Comparison of ENCODE assay signal across 7 mouse cellular contexts in the genomic region with DNA sequence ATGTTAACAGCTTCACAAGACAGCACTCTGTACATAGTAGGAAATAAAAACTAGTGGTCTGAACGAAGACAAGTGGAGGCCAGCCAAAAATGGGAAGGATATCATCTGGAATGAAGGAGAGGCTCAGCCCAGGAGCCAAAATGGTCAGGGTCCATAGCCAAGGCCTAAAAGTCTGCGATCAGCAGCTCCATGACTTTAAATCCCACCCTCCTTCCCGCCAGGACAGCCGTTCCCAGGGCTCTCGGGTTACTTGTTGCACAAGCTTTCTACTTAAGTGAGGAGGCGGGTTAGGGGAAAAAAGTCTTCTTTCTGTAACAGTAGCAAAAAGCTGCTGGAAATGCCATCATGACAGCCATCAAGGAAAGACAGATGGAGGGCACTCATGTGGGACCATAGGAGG. TPM values are rescaled to one million over a fixed set of nuclear protein-coding genes. Genes with fewer than 3 reads are reported as not detected.
DNase-seq lines count a peak whose midpoint lies in the region; ATAC-seq lines count a peak whose summit lies in the region.

No protein-coding gene starts in this region.

- no peak for ATAC-seq in heart, embryonic 14.5 days (ENCODE audit: insufficient number of reproducible peaks, insufficient read depth, low FRiP score, low read depth)

- peaks cover 5 to 30% of the 10 kb centered on the region in 2 experiments for H3K4me1 ChIP-seq in heart, embryonic 14.5 days (ENCODE audit: control insufficient read depth in 2 of 2, insufficient read depth in 2 of 2, low read length in 2 of 2)

- H3K4me2 ChIP-seq in heart, embryonic 14.5 days (ENCODE audit: low read length): no peak overlapping the region

- DNase-seq in 3T3-L1 (ENCODE audit: low read depth, low spot score): peak; percentile 40
- peak; percentile 11 for DNase-seq in Muller cell, postnatal 12 days (ENCODE audit: inconsistent ontology term)
- DNase-seq in kidney, postnatal 4 days: peak; percentile 67 to 76
- no peak for DNase-seq in left cerebral cortex, adult 8-10 months (ENCODE audit: low spot score in 2 of 2)
- no peak for DNase-seq in spleen, postnatal 4 days (ENCODE audit: low spot score in 2 of 2)
- no peak for DNase-seq in left cerebral cortex, adult 9 months (ENCODE audit: low spot score in 2 of 2)

- H3K9me3 ChIP-seq in heart, embryonic 14.5 days (ENCODE audit: control insufficient read depth, low read length): no peaks in the 10 kb centered on the region

- peaks cover 83% of the 10 kb centered on the region for H3K36me3 ChIP-seq in heart, embryonic 14.5 days (ENCODE audit: control insufficient read depth, insufficient read depth, low read length)

- 63% methylated on average over 6 of the region's 6 CpGs for WGBS in heart, embryonic 14.5 days

- peak overlapping the region; percentile 3; the same call in 1 of the 2 replicates for H3K9ac ChIP-seq in heart, embryonic 14.5 days (ENCODE audit: low read length)

- H3K27ac ChIP-seq in heart, embryonic 14.5 days (replicated peaks in 1 of 2; ENCODE audit: control insufficient read depth in 1 of 2, insufficient read depth in 1 of 2, low read depth in 2 of 2, low read length in 2 of 2): peak overlapping the region; percentile 38 to 56; a peak in 3 of 4 replicates

- no peak overlapping the region for H3K4me3 ChIP-seq in heart, embryonic 14.5 days (ENCODE audit: control insufficient read depth in 1 of 2, insufficient read depth in 1 of 2, low read depth in 1 of 2, low read length in 2 of 2)

- H3K27me3 ChIP-seq in heart, embryonic 14.5 days (ENCODE audit: control insufficient read depth, insufficient read depth, low read length): no peaks in the 10 kb centered on the region

RNA-seq across cellular contexts. Expression of gene Ephx3, which starts 19.8 kb away (rescaled TPM):
- 0.30 and 0.32 TPM in 2 replicates for polyA plus RNA-seq in heart, embryonic 14.5 days (2014; fragmentation: Nextera tagmentation; extraction: Ambion mirVana)
- total RNA-seq in left cerebral cortex, adult 8-10 months (2022): under 1 TPM in 3 of 4 experiments, not detected in 1; 0.21 to 0.39 (median 0.23) TPM

RNA-seq across cellular contexts. Expression of gene Notch3, which starts 42.5 kb away (rescaled TPM):
- polyA plus RNA-seq in heart, embryonic 14.5 days (2014; fragmentation: Nextera tagmentation; extraction: Ambion mirVana): 5.1 and 6.6 TPM in 2 replicates
- total RNA-seq in left cerebral cortex, adult 8-10 months (2022): 10 to 100 TPM in 2 of 4 experiments, 1 to 10 TPM in 2; 8.6 to 12.2 (median 9.7) TPM

Comparison
In these comparisons a context has a peak if more than half of its experiments do, and no peak if none do; other contexts are left out.
1. DNase-seq: peak in 3T3-L1 (single experiment), Muller cell, postnatal 12 days (single experiment) and kidney, postnatal 4 days (2 of 2); none in left cerebral cortex, adult 8-10 months (0 of 2), spleen, postnatal 4 days (0 of 2) and left cerebral cortex, adult 9 months (0 of 2).